Mouse (Mus musculus) spleen, adult 2 months (tissue): ENCODE data around the gene Pbld1.

Experiments
- CTCF ChIP-seq: fragments of 200-500 bp; IDR thresholded peaks from 2 replicates; pipeline ENCODE4 v1.5.1; 2011; ENCODE audit warnings: mild to moderate bottlenecking, inconsistent platforms; ENCODE audit not compliant: insufficient read depth, insufficient read length, insufficient replicate concordance; ENCODE audit errors: extremely low read depth
- POLR2A ChIP-seq: fragments of 200-500 bp; IDR thresholded peaks from 2 replicates; pipeline ENCODE4 v1.6.1; 2011; ENCODE audit warnings: low read depth, low read length, inconsistent platforms

DNA sequence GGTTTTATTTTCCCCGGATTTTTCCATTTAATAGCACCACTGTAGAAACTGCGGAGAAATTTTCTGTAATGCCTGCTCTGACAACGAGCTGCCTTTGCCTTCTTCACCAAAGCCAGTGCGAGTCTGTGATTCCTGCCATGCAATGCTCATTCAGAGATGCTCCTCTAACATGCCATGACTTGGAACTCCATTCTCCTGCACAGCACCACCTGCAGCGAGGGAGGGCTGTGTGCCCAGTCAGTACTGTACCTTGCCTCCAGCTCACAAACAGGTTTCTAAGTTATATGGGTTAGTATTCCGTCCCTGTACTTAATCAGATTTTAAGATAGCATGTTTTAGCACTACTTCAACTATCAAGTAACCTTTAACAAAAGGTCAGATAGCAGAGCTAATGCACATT is 48.4 kb upstream of the Pbld1 start:
- TF ChIP-seq CTCF (no peak), POLR2A (no peak)
